Mouse (Mus musculus): Measurements from ENCODE around the gene Astn1.

GRCm38 (mm10) chr1:158512089-158512488, 150.0 kb downstream of the Astn1 start:
- TF ChIP-seq CTCF (IDR thresholded peaks at IDR 0.05; ENCODE audit: borderline replicate concordance, insufficient read depth, low read length) (no peak), POLR2A (IDR thresholded peaks at IDR 0.05; ENCODE audit: low read depth, low read length) (no peak)
